Mouse (Mus musculus) T-cell, adult 2 months (primary cell): ENCODE data around the gene Ctbs.

Source experiments
- DNase-seq: peaks from one replicate; pipeline ENCODE4 v3.0.0; 2022; ENCODE audit warnings: low spot score

Gene Ctbs

DNA sequence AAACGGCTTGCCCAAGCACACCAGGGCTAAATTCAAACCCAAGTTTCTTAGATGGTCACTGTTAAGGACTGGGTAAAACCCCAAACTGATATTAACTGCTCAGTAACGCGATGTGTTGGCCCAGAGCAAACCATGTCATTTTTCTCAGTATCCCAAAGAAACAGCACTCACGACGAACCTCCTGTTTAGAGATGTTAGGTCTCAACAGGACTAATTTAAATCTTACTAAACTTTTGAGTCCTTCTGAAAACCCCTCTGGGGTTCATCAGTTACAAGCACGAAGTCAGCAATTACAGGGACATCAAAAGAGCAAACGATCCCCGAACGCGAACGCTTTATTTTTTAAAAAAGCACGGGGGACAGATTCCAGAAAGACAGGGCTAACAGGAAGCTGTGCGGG, 49.4 kb downstream of the Ctbs start:
- no peak for DNase-seq

DNA sequence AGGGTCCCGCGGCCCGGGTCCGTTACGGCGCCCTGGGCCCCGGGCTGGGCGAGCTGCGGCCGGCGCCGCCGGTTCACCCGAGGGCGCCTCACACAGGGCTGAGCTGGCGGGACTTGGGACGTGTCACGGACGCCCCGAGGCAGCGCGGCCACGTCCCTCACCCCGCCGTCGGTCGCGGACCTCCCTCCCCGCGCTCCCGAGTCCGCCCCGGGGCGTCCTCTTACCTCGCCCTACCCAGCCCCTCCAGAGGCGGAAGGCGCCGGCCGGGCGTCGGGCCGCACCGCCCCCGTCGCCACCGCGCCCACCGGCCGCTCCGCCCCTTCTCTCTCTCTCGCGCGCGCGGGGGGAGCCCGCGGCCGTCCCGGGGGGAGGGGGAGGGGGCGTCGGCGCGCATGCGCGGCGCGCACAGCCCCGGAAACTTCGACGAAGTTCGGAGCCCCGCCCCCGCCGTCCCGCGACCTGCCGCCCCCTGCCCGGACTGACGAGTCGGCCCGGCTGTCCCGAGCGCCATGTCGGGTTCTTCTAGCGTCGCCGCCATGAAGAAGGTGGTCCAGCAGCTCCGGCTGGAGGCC, 49.9 kb downstream of the Ctbs start, which contains the start of the genes Spata1 and Gng5:
Gene Spata1, minus strand, starts transcription at position 323 of the 572 bp plus-strand sequence.
Gene Gng5, plus strand, starts transcription at position 377 of the 572 bp plus-strand sequence.
- DNase-seq: peak; percentile 86

DNA sequence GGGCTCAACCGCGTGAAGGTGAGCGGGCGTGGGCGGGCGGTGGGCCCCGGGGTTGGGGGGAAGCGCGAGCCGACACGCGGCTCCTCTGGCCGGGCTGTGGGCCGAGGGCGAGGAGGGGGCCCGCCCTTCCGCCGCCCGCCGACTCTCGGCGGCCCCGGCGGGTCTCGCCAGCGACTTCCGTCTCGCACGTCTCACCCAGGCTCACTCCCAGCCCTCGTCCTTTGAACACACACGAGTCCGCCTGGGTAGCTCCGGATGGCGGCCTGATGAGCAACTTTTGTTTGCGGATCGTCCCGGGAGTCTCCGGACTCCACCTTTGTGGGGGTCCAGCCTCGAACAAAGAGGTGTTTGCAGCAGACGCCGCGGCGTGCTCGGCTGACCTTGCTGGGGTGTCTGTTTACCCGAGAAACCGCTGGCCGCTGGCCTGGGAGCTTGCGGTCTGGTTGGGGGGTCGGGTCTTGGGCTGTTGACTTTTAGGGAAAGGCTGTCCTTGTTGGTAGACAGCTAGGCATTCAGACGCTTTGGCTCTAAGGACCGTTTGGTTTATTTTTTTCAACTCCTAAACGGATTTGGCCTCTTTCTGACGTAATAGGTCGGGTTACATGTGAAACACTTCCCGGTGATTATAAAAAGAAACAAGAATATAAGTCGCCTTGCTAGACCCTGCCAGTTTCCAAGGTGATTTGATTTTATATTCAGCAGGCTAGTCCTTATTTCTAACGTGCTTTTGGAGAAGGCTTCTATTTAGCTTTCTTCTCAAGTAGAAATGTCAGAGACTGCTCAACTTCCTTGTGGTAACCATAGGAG, 50.6 kb downstream of the Ctbs start:
- DNase-seq: peak; percentile 75

DNA sequence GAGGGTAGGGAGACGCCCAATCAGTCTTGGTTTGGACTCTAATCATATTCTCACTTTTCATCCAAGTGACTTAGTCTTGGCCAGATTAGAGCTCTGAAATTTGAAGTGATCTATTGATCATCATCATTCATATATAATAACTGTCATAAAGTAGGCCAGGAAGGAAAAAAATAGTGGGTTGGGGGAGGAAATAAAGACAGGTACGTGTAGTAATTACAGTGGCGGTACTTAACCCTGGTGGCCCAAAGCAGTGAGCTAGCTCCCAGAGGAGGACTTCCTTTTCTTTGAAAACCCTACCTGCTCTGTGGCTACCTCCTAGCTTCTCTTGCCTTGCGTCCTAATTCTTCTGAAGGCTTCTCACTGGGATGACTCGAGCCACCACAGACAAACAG, 51.2 kb downstream of the Ctbs start:
- DNase-seq: no peak

DNA sequence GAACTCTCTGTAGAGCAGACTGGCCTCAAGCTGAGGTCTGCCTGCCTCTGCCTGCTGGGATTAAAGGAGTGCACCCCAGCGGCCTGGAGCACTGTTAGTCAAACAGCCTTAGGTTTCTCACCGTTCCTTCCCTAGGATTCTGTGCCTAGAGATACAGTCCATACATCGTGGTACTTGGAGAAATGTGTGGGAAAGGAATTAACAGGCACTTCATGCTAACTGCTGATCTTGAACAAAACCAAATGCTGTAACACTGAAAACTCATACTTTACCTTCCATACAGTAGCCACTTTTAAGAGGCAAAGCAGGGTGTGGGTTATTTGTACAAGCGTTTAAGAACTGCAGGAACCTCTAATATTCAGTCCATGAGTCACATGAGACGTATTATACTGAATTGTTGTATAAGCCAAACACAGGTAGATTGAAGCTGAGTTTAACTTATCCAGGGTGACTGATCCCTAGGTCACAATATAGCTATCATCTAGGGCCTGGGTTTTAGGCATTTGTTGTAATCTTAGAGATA, 52.1 kb downstream of the Ctbs start:
- no peak for DNase-seq

DNA sequence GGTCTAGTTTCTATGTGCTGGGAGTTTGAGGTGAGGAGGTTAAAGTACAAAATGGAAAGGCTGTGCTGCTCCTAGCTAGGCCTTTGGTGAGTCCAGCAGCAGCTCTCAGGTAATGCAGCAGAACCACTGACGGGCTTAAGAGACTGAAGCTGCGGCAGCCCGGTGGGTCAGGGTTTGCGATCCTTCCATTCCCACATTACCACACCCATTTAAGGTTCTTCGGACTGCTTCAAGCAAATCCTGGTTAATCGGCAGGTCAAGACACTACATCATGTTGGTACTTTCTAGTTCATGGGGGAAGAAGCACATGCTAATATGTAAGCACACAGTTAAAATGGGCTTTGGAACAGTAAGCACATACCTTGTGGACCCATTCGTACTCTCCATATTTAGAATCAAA, 57.1 kb downstream of the Ctbs start:
- DNase-seq: no peak
